Mouse (Mus musculus) embryonic fibroblast, embryonic 13.5 days (primary cell): ENCODE measurements at regions not wholly inside any gene's neighbourhood (a gene's known extent, or its start where the extent isn't known, plus 50 kb on each side); places are given as distances from the start of the nearest gene placed in this dataset.

Source experiments
- CTCF ChIP-seq: IDR thresholded peaks from 2 replicates; pipeline ENCODE4 v1.5.1; 2011; ENCODE audit warnings: mild to moderate bottlenecking, control low read depth, low read length, moderate library complexity, borderline replicate concordance; ENCODE audit not compliant: insufficient read depth
- POLR2A ChIP-seq: IDR thresholded peaks from 2 replicates; pipeline ENCODE4 v1.6.1; 2011; ENCODE audit warnings: low read depth, mild to moderate bottlenecking, control low read depth, low read length, moderate library complexity

DNA sequence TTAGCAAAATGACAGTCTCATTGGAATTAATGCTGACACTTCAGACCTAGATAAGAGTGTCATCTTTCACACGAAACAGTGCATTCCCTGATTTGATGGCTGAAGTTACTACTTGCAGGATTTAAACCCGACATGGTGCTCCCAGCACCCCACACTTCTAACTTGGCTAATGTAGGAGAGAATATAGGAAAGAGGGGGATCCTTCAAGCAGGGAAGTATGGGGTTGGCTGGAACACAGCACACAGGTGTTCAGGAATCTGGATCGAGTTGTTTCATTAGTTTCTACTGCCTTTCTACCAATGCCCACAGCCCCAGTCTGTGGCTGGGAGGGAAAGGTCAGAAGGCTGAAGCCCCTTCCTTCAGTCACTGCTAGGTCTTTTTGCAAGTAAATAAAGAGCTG lies 79.5 kb downstream of the Mtx3 start:
- TF ChIP-seq CTCF (no peak), POLR2A (no peak)
